Mouse (Mus musculus) splenic B cell, adult 2 months (primary cell): ENCODE data around the gene Tmem88.

ENCODE experiments used
- DNase-seq: peaks from one replicate; pipeline ENCODE4 v3.0.0-alpha.2; 2011; ENCODE audit warnings: low read depth, low spot score
- H3K27me3 ChIP-seq: 2 replicates; pipeline ENCODE4 v1.6.1; 2012; ENCODE audit warnings: mild to moderate bottlenecking, low read length, moderate library complexity, mixed read lengths; ENCODE audit not compliant: control insufficient read depth, poor library complexity, insufficient read depth, severe bottlenecking
- H3K36me3 ChIP-seq: 2 replicates; pipeline ENCODE4 v1.6.1; 2012; ENCODE audit warnings: mild to moderate bottlenecking, low read length, moderate library complexity, mixed read lengths; ENCODE audit not compliant: control insufficient read depth, poor library complexity, insufficient read depth, severe bottlenecking

Tmem88 gene

DNA sequence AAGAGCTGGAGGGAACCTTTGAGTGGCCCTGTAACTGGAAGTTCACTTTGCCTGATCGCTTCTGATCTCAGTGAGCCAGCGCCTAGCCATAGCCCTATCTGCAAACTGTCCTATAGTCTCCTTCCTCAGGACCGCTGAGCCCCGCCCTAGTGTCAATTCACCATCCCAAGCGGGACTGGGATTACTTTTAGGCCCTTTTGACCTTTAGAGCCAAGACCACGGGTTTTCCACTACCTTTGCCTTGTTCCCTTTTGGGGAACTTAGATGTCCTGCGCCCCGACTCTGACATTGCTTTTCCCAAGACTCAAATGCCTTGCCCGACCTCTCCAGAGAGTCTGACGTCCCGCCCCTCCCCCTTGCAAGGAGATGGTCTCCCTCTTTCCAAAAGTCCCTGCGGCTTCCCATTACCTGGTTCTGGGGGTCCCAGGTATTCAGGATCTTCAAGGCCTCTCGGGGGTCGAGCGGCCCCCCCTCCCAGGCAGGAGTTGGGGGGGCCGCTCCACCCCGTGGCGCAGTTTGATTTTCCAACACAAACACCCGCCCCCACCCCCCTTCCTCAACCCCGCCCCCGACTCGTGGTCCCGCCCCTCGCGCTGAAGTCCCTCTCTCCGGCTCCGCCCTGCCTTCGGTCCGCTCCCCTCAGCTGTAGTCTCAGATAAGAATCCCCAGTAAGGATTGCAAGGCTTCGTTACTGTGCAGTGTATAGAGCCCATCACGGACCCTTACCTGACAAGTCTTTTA, 21.9 kb upstream of the Tmem88 start:
- 0 out of 2 replicates have a peak, but pooled peaks cover 3% of the 10 kb centered on the region for H3K27me3 ChIP-seq
- DNase-seq: peak; percentile 47
- no peaks in the 10 kb centered on the region for H3K36me3 ChIP-seq

DNA sequence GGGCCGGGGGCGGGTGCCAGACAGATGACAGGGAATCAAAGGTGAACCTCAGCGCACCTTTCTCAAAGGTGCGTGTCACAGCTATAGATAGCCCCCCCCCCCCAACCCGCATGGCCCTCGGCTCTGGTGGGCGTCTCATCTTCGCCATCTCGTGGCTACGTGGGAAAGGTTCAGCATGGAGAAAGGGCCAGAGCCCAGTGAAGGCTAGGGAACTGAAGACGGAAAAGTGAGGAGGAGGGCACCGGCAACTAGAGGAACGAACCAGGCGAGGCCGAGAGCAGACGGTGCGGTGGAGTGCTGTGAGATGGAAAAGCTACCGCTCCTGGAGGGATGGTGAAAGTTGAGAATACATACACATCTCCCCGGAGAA, 21.4 kb upstream of the Tmem88 start:
- Histone ChIP-seq H3K27me3 (0 out of 2 replicates have a peak, but pooled peaks cover 3% of the 10 kb centered on the region), H3K36me3 (no peaks in the 10 kb centered on the region)
- DNase-seq: peak; percentile 63

DNA sequence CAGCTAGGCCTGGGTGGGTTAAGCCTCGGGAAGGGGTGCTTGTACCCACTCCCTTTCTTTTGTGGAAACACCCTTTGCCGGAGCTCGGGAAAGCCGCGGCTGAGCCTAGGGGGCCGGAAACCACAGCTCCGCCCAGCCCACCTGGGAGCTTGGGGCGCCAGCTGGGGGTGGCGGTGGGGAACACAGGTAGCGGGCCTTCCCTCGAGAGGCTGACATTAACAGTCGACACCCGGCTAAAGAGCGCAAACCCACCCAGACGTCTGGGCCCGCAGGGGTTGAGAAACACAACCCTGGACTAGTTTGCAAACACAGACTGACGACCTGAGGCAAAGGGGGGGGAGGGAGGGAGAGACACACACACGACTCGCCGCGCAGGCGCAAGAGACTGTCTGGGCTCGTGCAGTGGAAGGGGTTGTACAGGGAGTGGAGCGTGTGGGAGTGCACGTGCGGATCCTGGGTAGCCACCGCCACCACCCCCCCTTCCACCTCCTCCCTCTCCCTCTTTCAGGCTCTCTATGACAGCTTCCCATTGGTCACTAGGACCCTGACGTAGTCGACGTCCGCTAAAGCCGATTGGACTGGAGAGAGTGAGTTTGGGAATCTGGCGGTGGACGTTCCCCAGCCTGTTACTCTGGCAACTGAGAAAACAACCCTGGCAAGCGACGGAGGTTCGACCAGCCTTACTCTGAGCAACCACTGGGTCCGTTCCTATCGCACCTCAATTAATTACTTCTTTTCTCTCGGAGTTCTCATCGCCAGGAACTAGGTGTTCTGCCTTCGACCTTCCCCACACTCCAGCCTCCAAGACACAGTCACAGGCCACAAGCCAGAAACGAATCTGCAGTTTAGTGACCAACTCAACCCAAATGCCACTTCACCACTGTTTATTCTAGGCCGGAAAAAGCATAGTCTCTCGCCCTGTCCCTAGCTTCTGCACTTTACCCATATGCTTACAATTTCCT, 20.7 kb upstream of the Tmem88 start:
- DNase-seq: peak; percentile 89
- H3K36me3 ChIP-seq: no peaks in the 10 kb centered on the region
- H3K27me3 ChIP-seq: 0 out of 2 replicates have a peak, but pooled peaks cover 3% of the 10 kb centered on the region

DNA sequence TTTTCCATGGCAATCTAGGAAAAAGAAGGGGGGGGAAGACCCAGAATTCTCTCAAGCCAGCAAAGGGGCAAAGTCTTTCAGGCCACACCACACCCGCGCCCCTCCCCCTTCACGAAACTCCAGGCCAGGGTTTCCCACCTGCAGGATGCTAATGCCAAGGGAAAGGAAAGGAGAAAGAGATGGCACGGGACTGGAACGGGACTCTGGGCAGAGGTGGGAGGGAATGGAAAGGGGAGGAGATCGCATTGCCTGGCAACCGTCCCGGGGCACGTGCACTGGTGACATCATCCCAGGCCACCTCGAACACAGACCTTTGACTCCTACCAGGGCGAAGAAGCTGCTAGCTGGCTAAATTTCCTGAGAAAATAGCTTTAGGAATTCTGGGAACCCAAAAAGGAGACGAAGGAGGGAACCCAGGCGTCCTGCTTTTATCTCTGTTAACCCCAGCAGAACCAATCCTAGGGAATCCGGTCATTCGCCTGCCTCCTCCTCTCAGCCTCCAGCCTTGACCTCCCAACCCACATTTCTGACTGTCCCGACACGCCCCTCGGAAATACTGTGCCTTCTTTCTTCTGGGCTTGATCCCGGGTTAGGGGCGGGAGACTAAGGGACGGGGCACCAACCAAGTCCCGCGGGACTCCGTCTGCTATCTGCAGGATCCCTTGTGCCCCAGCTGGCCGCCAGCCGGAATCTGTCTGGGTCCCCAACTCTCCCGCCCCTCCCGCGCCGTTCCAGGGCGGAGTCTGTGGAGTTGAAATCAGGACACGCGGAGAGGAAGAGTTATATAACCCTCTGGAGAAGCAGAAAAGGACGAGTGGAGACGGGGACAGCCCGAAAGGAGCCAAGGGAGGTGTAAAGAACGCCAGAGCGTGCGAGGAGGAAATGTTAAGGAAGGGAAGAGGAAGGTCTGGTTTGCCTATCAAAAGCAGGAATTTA, 19.7 kb upstream of the Tmem88 start:
- H3K27me3 ChIP-seq: 0 out of 2 replicates have a peak, but pooled peaks cover 3% of the 10 kb centered on the region
- DNase-seq: peak; percentile 70
- H3K36me3 ChIP-seq: no peaks in the 10 kb centered on the region

DNA sequence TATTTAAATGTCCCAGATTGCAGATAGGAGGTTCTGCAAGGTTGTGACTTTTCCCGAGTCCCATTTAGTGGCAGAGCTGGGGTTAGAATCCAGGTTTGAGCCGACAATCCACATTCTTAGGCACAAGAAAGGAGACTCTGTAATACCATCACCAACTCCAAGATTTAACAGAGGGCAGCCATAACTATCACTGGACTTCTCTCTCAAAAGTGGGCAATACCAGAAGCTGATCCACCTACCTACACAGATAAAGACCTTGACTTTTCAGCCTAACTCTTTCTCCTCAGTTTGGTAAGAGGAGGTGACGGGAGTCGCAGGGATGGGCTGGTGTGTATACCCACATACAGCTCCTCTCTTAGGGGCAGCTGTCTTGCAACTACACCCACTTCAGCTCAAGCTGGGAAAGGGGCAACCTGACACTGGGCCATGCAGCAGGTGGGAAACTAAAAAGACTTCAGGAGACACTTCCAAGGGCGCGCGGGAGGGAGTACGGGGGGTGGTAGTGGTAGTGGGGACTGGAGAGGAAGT, 19.0 kb upstream of the Tmem88 start:
- peak; percentile 6 for DNase-seq

DNA sequence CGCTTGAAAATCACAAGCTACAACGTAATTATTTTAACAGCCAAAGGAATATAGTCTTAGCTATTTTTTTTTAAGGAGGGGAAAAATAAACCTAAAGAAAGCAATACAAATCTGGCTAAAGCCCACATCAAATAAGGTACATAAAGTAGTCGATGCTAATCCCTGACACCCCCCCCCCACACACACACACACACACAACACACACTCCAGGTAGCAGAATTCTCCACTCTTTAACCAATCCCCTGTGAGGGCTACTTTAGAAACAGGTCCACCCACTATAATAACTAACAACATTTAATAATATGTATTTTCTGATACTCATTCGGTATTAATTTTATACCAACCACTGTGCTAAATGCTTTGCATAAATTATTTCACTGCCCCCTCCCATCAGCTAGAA, 18.5 kb upstream of the Tmem88 start:
- Histone ChIP-seq H3K36me3 (no peaks in the 10 kb centered on the region), H3K27me3 (0 out of 2 replicates have a peak, but pooled peaks cover 3% of the 10 kb centered on the region)
- no peak for DNase-seq

More for the DNA sequence above, 19.0 kb upstream of the Tmem88 start:
- no peaks in the 10 kb centered on the region for H3K36me3 ChIP-seq
- 0 out of 2 replicates have a peak, but pooled peaks cover 3% of the 10 kb centered on the region for H3K27me3 ChIP-seq

DNA sequence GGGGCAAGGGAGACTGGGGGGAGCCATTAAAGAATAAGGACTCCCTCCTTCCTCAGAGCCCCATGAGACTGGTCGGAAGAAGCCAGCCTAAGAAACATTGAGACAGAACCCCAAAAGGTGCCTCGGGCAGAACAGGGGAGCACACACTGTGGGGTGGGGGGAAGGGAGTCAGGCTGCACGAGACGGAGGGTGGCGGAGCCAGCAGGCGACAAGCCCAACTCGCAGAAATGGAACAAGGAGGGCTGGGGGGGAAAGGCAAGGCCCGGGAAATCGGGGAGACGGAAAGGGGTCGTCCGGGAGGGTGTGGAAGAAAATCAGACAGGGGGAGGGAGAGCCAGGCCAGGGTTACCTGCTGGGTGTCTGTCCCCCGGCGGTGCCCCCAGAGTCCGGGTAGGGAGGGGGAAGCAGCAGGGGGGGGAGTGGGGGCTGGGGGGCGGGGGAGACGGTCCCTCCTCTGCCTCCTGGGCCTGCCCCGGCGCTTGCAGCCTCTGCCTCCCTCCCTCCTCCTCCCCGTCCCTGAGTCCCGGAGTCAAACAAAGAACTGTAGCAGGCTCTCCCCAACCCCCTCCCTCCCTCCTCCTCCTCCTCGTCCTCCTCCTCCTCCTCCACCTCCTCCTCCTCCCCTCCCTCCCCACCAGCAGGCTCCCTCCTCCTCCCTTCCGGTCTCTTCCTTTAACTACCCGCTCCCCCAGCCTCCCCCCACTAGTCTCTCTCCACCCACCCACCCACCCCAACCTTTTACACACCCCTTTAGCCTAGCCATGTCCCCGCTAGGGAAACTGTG, 17.8 kb upstream of the Tmem88 start:
- Histone ChIP-seq H3K36me3 (no peaks in the 10 kb centered on the region), H3K27me3 (0 out of 2 replicates have a peak, but pooled peaks cover 3% of the 10 kb centered on the region)
- DNase-seq: peak; percentile 22

DNA sequence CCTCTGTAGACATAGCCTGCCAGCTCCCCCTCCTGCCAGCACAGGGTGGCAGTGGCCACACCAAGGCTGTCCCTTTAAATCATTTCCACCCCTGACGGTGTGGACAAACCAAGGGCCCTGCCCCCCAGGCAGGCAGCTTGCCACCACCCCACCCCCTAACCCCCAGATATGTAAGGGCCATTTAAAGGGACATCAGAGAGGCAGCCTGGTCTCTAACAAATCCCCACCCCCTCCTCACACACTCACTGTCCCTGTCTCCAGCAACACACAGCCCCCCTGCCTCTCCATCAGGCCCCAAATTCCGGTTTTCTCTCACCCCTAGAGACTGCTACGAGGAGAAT, 17.3 kb upstream of the Tmem88 start:
- 0 out of 2 replicates have a peak, but pooled peaks cover 3% of the 10 kb centered on the region for H3K27me3 ChIP-seq
- no peaks in the 10 kb centered on the region for H3K36me3 ChIP-seq
- DNase-seq: no peak

DNA sequence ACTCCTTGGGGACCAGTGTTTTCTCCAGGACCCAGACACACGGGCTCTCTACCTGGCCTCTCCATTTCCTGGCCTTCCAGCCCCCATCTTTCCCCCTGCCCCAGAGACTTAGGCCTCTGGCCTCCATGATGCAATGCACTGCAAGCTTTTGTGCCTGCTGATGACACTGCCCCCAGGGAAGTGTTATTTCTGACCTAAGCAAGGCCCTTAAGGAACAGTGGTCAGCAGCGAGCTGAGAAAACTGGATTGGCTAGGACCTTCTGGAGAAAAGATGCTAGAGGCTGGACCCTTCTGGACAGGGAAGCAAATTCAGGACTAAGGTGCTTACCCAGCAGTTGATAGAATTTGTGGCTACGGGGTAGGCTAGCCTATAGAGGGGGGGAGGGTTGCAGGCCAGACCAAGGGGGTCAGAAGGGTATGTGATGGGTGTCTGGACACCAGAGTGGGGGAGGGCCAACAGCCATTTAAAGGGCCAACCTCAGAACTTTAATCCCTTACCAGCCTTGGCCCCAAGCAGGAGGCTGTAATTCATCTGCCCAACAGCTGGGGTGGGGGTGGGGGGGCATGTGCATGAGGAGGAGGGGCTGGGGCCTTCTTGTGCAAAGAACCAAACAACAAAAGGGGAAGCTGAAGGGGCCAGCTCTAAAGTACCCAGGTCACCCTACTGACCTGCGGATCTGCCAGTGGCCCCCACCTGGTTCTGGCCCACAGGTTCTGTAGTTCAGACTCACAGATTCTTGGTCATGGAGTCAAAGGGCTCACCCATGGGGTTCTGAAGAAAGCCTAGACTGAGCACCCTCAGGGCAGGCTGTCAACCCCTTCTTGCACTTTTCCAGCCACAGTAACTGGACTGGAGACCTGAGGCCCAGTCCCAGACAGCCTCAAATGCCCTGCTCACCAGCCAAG, 16.6 kb upstream of the Tmem88 start:
- DNase-seq: peak; percentile 12
- H3K36me3 ChIP-seq: no peaks in the 10 kb centered on the region

DNA sequence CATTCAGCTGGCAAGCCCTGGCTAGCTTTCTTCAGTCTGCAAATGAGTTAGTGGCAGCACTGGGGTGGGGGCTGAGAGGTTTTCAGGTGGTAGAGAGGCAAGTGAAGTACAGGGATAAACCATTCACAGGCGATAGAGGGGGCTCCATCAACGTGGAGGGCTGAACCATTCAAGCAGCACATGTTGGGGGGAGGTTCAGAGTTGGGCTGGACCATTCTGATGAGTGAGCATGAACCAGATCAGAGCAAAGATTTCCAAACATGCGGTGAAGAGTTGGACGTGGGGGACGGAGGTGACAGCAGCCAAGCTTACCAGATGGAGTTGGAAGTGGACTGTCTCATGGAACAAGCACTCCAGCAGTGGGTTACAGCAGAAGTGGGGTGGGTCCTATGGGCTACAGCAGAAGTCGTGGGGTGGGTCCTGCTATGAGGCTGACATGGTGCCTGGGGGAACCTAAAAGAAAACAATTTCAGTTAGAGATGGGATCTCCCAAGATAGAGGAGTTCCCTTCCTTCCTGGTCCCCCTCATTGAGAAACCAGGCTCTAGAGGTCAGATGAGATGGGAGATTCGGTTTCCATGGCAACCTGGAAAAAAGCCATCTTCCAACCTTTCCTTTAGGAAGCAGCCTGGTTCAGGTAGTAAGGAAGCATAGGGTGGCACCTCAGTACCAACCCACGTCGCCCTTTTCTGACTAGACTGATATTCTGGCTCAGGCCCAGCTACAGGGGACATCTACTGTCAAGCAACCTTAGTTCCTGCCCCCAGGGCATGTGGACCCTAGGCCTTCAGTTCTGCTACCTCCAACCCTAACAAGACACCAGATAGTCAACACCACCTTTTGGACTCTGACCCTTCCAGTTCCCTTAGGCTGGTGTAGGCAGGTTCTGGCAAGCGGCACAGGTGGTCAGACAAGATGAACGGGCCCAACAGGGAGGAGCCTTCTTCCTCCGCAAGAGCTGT, 15.5 kb upstream of the Tmem88 start, which contains the start of gene Kdm6b:
Gene Kdm6b, minus strand, starts transcription at position 455 of the 961 bp plus-strand sequence.
- Histone ChIP-seq H3K27me3 (0 out of 2 replicates have a peak, but pooled peaks cover 3% of the 10 kb centered on the region), H3K36me3 (no peaks in the 10 kb centered on the region)
- peak; percentile 26 for DNase-seq

More for the DNA sequence above, 16.6 kb upstream of the Tmem88 start:
- H3K27me3 ChIP-seq: 0 out of 2 replicates have a peak, but pooled peaks cover 3% of the 10 kb centered on the region

DNA sequence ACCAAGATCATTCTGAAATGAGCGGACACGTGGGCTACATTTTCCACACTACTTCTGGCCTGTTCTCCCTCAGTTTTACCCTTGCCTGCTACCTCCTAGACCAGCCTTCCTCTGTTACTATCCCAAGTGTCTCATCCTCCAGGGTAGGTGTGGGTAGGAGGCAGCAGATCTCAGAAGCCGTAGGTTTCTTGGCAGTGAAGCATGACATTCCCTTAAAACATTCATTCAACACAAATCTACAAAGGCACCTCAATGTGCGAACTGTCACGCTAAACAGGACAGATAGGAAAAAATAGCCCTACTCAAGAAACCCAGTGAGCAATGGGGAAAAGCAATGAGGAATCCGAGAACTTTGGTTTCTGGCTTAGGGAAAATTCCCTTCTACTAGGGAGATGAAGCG, 14.5 kb upstream of the Tmem88 start:
- H3K27me3 ChIP-seq: no peaks in the 10 kb centered on the region
- no peaks in the 10 kb centered on the region for H3K36me3 ChIP-seq
- no peak for DNase-seq
